Mouse (Mus musculus) heart, postnatal 0 days (tissue): Measurements from ENCODE around the gene Hspg2.

Experiments
- CTCF ChIP-seq: IDR thresholded peaks from 2 replicates; pipeline ENCODE4 v1.5.1; 2016; ENCODE audit warnings: antibody characterized with exemption, control low read depth, low read depth
- EP300 ChIP-seq: IDR thresholded peaks from 2 replicates; pipeline ENCODE4 v1.6.1; 2016; ENCODE audit warnings: antibody characterized with exemption, low read depth

GRCm38 (mm10) chr4:137465125-137465787 is 3.3 kb upstream of the Hspg2 start:
- TF ChIP-seq CTCF (no peak), EP300 (0 out of 2 replicates have a peak, but pooled peaks have one; percentile 56)
